Mouse (Mus musculus): ENCODE results near the gene Ankrd6.
A peak's percentile ranks its signal among the peaks of the same experiment; 100 is the strongest.

Ankrd6 gene

GRCm38 (mm10) chr4:32862011-32862750, 88.5 kb downstream of the Ankrd6 start:
- peak; percentile 47 for DNase-seq (ENCODE audit: low spot score)

DNA sequence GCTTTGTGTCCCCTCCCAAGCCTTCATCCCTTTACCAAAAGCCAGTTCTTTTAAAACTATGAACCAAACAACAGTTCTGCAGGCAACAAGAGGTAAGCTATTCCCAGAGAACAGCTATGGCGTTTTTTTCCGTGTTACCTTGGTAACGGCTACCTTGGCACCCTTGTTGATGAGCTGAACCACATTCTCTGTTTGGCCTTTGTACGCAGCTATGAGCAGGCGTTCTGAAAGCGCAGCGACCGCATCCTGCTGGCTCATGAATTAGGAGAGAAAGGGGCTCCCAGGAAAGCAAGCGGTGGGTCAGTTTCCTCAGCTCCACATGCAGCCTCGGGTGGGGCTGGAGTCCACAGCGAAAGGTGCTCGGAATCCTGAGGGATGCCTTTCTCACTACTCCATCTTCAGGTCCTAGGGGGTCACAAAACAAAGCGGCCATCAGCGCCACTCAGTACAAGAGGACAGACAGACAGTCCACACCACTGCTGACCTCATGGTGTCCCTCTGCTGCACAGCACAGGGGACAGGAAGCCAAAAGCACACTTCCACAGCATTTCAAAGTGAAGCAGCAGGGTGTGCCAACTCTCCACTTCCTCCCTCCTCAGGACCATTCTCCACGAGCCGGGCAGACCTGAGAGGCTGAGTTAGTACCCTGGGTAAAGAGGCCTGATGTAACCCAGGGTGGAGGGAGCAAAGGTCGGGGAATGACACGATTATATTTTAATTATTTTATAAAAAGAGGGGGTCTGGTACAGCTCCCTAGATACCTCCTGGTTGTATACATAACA, 90.3 kb downstream of the Ankrd6 start:
- DNase-seq (ENCODE audit: low spot score) = no peak

GRCm38 (mm10) chr4:32855580-32855979, 95.1 kb downstream of the Ankrd6 start:
- no peak for DNase-seq (ENCODE audit: low spot score)

DNA sequence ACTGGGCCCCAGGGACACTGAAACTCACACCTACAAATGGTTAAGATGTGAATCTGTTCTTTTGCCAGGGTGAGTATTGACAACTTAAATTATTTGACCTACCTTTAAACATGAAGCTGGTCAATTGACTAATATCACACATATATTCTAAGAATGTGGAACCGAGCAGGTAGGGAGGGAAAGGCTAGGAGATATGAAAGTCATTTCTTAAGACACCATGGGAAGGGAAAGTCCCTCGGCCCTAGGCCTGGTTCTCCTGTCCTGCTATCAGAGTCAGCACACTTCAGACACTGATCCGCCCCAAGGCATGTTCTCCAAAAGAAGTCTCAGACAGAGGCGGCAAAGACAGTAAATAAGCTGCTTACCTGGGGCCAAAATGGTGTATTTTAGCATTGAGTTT, 95.7 kb downstream of the Ankrd6 start:
- DNase-seq (ENCODE audit: low spot score) = no peak

- no peak for DNase-seq (ENCODE audit: low spot score)
These were observed 96.9 kb downstream of the Ankrd6 start for GRCm38 (mm10) chr4:32853609-32854188.

DNA sequence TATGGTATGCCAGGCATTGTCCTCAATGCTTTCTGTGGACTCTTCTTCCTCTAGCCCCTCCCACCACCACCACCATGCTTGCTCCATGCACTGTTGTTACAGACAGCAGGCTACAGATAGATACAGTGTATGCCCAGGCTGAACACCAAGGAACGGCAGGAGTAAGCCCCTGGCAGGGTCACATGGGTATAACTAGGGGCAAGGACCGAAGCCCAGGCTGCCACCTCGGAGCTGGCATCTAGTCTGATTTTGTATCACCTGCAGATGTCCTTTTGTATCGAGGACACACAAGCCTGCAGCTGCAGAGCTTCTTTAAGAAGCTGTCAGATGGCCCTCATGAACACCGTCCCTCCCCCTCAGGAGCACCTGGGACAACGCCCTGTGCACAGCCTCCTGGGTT, 97.8 kb downstream of the Ankrd6 start:
- no peak for DNase-seq (ENCODE audit: low spot score)

DNA sequence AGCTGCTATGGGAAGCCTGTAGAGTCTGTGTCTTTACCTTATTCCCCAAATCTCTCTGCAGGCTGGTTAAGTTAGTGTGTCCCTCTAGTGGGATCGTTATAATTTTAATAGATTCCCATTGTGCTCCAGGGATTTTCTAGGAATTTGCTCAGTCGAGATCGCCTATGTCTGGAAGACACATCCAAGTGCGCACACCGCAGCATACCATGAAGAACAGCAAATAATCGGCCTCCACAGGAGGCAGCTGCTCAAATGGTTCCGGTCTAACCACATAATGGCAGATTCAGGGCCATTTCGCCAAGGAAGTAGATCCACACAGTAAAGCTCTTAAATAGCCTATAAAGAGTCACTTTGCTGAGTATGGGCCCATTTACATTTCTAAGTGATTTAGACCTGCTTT, 98.3 kb downstream of the Ankrd6 start:
- DNase-seq (ENCODE audit: low spot score) = no peak

- DNase-seq (ENCODE audit: low spot score) = no peak
These were observed 112.2 kb downstream of the Ankrd6 start for GRCm38 (mm10) chr4:32838401-32838800.

GRCm38 (mm10) chr4:32836071-32836470, 114.6 kb downstream of the Ankrd6 start:
- no peak for DNase-seq (ENCODE audit: low spot score)

GRCm38 (mm10) chr4:32834541-32834940, 116.1 kb downstream of the Ankrd6 start:
- DNase-seq (ENCODE audit: low spot score) = no peak

GRCm38 (mm10) chr4:32833494-32834282, 117.0 kb downstream of the Ankrd6 start:
- peak; percentile 21 for DNase-seq (ENCODE audit: low spot score)

DNA sequence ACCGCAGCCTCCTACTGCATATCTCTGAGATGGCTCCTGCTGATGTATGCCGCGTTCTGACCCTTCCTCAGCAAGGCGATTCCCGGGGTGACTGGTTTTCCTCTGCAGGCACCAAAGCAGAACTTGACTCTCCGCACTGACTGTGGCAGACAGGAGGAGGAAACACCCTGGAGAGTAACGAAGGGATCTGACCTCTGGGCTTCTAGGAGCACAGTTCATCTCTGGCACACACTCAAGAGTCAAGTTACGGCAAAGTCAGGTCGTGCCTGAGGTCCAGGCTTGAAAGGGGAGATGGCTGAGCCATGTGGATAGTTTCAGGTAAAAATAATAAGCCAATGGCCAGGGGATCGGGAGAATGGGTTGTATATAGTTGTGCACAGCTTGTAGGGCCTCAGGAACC, 121.3 kb downstream of the Ankrd6 start:
- no peak for DNase-seq (ENCODE audit: low spot score)

DNA sequence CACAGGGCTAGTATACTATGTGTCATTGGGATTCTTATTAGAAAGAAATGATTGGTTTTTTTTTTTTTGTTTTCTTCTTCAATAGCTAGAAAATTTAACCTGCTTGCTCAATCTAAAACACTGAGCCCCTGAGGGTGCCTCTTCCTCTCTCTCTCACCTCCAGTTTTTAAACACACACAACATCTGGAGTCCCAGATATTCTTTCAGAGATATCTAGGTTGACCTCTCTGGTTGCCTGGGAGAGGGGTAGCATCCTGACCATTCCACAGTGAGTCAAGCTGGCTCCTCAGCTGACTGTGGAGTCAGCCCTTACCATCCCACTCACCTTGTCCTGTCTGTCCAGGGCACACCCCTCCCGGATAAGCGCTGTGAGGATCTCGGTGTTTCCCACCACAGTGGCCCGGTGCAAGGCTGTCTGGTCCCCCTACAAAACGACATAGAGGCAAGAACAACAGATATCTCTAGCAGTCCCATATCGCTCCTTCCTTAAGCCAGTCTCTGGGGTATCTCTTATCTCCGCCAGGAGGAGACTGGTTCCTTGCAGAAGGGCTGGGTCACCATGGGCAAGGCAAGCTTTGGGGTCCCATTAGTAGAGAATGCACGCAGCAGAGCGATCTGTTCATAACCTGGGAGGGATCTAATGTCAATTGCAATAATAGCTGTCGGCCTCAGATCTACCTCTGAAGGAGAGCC, 122.1 kb downstream of the Ankrd6 start:
- DNase-seq (ENCODE audit: low spot score) = no peak

DNA sequence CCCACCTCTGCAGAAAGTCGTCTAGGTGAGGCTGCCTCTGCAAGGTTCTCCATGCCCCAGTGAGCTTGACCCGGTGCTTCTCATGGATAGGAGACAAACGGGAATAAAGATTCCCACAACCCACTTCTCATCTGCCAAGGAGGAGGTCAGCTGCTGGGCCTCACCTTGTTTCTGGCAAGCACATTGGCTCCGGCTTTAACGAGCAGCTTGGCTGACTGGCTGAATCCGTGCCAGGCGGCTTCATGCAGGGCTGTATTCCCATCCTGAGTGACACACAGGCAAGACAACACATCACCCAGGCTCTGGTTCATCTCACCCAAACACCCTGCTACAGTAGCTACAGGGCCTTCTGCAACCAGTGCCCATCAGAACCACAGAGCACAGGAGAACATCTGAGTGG, 123.7 kb downstream of the Ankrd6 start:
- DNase-seq (ENCODE audit: low spot score) = no peak

- DNase-seq (ENCODE audit: low spot score) = no peak
These were observed 126.4 kb downstream of the Ankrd6 start for GRCm38 (mm10) chr4:32824254-32824653.

GRCm38 (mm10) chr4:32820676-32821075, 130.0 kb downstream of the Ankrd6 start:
- no peak for DNase-seq (ENCODE audit: low spot score)

- DNase-seq (ENCODE audit: low spot score) = no peak
These were observed 133.2 kb downstream of the Ankrd6 start for GRCm38 (mm10) chr4:32817478-32817877.

GRCm38 (mm10) chr4:32800577-32801170, 150.0 kb downstream of the Ankrd6 start:
- no peak for DNase-seq (ENCODE audit: low spot score)

GRCm38 (mm10) chr4:32799966-32800576, 150.6 kb downstream of the Ankrd6 start, which contains the start of gene Lyrm2:
Lyrm2 (plus strand) TSS chr4:32800253.
- peak; percentile 90 for DNase-seq (ENCODE audit: low spot score)

DNA sequence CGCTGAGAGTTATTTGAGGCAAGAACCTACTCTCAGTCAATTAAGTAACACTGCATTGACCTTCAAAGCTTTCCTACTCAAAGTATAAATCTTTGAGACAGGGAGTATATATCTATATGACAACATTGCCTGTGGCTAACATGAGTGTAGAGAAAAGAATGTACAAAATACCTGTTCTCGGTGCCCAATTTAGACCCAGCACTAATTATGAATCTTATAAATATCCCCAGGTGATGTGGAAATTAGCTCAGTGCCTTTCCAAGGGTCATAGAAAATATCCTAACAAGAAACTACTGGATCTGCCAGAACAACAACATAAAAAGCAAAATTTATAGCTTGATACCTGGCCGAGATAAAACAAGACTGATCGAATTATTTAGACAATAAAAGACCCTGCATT, 151.7 kb downstream of the Ankrd6 start:
- DNase-seq (ENCODE audit: low spot score) = no peak

DNA sequence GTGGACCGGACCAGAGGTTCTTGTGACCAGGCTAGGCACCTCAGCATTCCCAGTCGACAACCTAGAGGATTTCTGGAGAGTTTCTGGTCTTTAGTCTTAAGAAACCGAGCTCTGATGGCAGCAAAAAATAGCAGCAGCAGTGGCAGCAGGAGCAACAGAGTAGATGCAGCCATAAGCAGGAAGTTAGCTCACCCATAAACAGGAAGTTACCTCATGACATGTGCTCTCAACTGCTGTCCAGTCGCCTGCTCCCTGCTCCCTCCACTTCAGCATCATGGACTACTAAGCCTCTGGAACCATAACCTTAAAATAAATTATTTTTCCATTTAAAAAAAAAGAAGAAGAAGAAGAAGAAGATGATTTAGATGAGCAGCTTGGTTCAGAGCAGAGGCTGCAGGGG, 161.6 kb downstream of the Ankrd6 start:
- DNase-seq (ENCODE audit: low spot score) = no peak

Measured in yolk sac, embryonic 10.5 days (tissue).